Mouse (Mus musculus) liver, embryonic 16.5 days (tissue): Measurements from ENCODE around the gene Add3. TPM values are rescaled to one million over a fixed set of nuclear protein-coding genes. Genes with fewer than 3 reads are reported as not detected.
A peak's percentile ranks its signal among the peaks of the same experiment; 100 is the strongest.

ENCODE experiments used
- ATAC-seq: fragments of 200-750 bp; cut with Nextera tagmentation; 2 replicates; pipeline ENCODE4 v1.8.0; 2017; ENCODE audit warnings: low read depth, mild to moderate bottlenecking, moderate number of reproducible peaks, moderate library complexity
- H3K27ac ChIP-seq: fragments of 300-500 bp; sonication (generic); 2 replicates; pipeline ENCODE4 v1.5.1; 2014; ENCODE audit warnings: mild to moderate bottlenecking, low read length
- H3K27me3 ChIP-seq: fragments of 300-500 bp; sonication (generic); 2 replicates; pipeline ENCODE4 v1.6.1; 2014; ENCODE audit warnings: low read depth, low read length, mixed read lengths; ENCODE audit not compliant: control insufficient read depth, insufficient read depth
- H3K36me3 ChIP-seq: fragments of 300-500 bp; sonication (generic); 2 replicates; pipeline ENCODE4 v1.6.1; 2014; ENCODE audit warnings: mild to moderate bottlenecking; ENCODE audit not compliant: control insufficient read depth, insufficient read depth
- H3K4me1 ChIP-seq: fragments of 300-500 bp; sonication (generic); 2 replicates; pipeline ENCODE4 v1.6.1; 2014; ENCODE audit warnings: low read depth, low read length, mixed read lengths; ENCODE audit not compliant: control insufficient read depth
- H3K4me2 ChIP-seq: fragments of 300-500 bp; sonication (generic); 2 replicates; pipeline ENCODE4 v1.6.1; 2014; ENCODE audit warnings: low read depth, low read length, mixed read lengths
- H3K4me3 ChIP-seq: fragments of 300-500 bp; sonication (generic); 2 replicates; pipeline ENCODE4 v1.5.1; 2014; ENCODE audit warnings: low read depth, mild to moderate bottlenecking, low read length
- H3K9ac ChIP-seq: fragments of 300-500 bp; sonication (generic); 2 replicates; pipeline ENCODE4 v1.6.1; 2014; ENCODE audit warnings: low read depth, low read length
- H3K9me3 ChIP-seq: fragments of 300-500 bp; sonication (generic); replicated peaks from 2 replicates; pipeline ENCODE4 v1.6.1; 2016; ENCODE audit warnings: low read length; ENCODE audit not compliant: control insufficient read depth
- WGBS: fragments of 180-500 bp; shearing (Covaris S2); extraction: QIAGEN DNeasy Blood & Tissue Kit; methylation state at CpG from one replicate; pipeline ENCODE4 v1.1.7; 2014; ENCODE audit not compliant: insufficient replicate concordance; 5-methylcytosine and 5-hydroxymethylcytosine counted together
- polyA plus RNA-seq: library from polyadenylated mRNA; unstranded; fragments of >200 nt; fragmentation: Nextera tagmentation; extraction: Ambion mirVana; gene quantifications from 2 replicates; pipeline ENCODE4 v1.2.1, GENCODE M21; 2015

The Add3 gene
- polyA plus RNA-seq, 1 experiment from 2014 or later = 28.4 TPM

DNA sequence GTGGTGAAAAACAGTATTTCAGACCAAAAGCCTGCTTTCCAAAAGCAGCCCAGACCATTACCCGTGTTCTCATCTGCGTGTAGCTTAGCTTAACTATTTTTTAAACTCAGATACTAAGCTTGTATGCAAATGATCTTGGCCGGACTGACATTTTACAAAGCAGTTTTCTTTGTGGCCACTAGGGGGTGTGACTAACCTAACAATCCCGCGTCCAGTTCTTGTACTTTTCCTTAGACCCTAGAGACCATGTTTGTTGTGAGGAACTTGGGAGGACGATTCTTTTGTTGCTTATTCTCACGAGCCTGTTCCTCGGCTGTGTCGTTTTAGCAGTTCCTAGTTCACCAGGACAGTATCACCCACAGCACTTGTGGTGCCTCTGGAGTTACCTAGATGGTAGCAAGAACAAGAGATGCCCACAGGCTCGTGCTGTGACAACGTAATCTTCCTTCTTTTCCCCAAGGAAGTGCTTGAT, 107.8 kb downstream of the Add3 start:
- 0 out of 2 replicates have a peak overlapping the region, but pooled peaks have one; percentile 35 for H3K9ac ChIP-seq

DNA sequence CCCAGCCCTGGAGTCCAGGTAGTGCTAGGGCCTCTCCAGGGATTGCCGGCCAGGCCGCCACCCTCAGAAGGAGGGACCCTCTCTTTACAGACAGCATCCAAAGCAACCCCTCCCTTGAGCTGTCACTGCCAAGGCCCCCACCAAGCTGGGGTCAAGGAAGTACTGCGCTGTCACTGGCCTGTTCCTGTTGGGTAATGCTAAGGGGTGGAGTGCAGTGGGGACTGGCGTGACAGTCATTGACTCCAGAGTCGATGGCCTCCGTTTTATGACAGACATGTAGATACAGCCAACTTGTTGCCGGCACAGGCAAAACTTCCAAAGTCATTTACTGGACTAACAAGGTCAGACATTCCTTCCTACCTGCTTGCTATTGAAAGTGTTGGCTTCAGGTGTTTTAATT, 110.8 kb downstream of the Add3 start:
- WGBS = 59% methylated on average over 7 of the region's 7 CpGs
- H3K27me3 ChIP-seq = no peaks in the 10 kb centered on the region
- no peaks in the 10 kb centered on the region for H3K36me3 ChIP-seq
- no peak overlapping the region for H3K9ac ChIP-seq
- H3K4me2 ChIP-seq = no peak overlapping the region
- no peak overlapping the region for H3K4me3 ChIP-seq
- H3K4me1 ChIP-seq = peaks cover 39% of the 10 kb centered on the region
- peak; percentile 38; the same call in 1 of the 2 replicates for ATAC-seq
- no peaks in the 10 kb centered on the region for H3K9me3 ChIP-seq
- peak overlapping the region; percentile 45 for H3K27ac ChIP-seq

More for the DNA sequence above, 107.8 kb downstream of the Add3 start:
- Histone ChIP-seq H3K36me3 (peaks cover 10% of the 10 kb centered on the region), H3K9me3 (no peaks in the 10 kb centered on the region), H3K4me2 (peak overlapping the region; percentile 41), H3K27me3 (no peaks in the 10 kb centered on the region), H3K4me1 (peaks cover 30% of the 10 kb centered on the region), H3K27ac (peak overlapping the region; percentile 33; the same call in 1 of the 2 replicates), H3K4me3 (no peak overlapping the region)
- WGBS = 17% methylated on average over 11 of the region's 11 CpGs
- peak; percentile 39 for ATAC-seq

DNA sequence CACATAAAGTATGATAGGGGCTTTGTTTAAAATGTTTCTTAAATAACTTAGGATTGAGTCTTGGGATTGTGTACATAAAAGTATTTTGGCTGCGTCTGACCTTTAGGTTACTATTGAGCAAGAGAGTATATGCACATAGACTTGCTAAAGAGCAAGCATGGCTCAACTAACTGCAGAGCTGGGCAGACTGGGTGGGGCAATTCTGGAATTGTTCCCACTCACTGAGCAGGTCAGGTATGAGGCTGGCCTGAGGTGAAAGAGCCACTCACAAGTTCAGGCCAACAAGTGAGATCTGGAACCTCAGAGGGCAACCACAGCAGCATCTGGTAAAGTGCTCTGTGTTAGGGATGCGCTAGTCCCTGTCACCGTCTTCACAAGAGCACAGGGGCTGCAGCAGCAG, 111.4 kb downstream of the Add3 start:
- Histone ChIP-seq H3K9ac (no peak overlapping the region), H3K9me3 (no peaks in the 10 kb centered on the region), H3K4me3 (no peak overlapping the region), H3K27me3 (no peaks in the 10 kb centered on the region), H3K4me1 (peaks cover 46% of the 10 kb centered on the region), H3K4me2 (no peak overlapping the region), H3K27ac (peak overlapping the region; percentile 62), H3K36me3 (no peaks in the 10 kb centered on the region)
- WGBS = 74% methylated on average over 3 of the region's 3 CpGs
- peak; percentile 43 for ATAC-seq

DNA sequence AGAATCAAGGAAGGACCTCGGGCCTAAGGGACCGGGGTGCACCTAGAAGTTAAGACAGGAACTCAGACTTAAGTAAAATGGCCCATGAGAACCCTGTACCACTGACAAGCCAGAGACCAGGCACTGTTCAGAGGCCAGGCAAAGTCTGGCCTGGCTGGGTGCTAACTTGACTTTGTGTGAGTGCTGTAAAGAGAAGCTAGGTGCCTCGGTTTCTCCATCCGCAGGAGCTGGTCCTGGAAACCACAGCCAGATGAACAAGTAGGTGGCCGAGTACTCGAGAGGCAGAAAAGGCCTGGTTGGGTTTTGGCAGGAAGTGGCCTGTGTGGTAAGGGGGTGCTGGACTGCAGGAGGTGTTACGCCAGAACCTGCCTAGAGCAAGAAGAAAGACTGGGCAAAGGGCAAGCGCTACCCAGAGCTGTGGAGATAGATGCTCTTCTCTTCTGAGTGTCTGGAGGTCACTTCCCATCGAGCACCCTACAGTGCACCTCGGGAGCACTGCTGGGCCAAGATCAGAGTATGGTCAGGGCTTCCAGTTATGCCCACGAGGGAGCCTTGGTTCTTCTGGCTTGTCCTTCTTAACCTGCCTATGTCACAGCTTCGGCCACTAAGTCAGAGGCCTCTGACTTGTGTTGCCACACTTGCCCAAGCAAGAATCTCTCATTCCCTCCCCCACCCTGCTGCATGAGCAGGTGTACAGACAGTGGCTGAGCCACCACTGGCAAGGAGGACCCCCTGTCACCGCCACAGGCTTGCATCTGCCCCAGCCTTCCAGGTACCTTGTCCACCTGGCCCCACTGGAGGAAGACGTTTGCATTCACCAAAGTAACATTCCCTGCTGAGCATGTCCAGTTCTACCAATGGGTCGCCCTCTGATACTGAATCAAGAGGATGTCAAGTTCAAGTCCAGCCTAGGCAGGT, 112.1 kb downstream of the Add3 start:
- Histone ChIP-seq H3K27me3 (no peaks in the 10 kb centered on the region), H3K27ac (peak overlapping the region; percentile 62), H3K4me1 (peaks cover 46% of the 10 kb centered on the region), H3K4me2 (no peak overlapping the region), H3K9me3 (no peaks in the 10 kb centered on the region), H3K36me3 (no peaks in the 10 kb centered on the region), H3K9ac (no peak overlapping the region), H3K4me3 (no peak overlapping the region)
- ATAC-seq = no peak
- 61% methylated on average over 15 of the region's 15 CpGs for WGBS

DNA sequence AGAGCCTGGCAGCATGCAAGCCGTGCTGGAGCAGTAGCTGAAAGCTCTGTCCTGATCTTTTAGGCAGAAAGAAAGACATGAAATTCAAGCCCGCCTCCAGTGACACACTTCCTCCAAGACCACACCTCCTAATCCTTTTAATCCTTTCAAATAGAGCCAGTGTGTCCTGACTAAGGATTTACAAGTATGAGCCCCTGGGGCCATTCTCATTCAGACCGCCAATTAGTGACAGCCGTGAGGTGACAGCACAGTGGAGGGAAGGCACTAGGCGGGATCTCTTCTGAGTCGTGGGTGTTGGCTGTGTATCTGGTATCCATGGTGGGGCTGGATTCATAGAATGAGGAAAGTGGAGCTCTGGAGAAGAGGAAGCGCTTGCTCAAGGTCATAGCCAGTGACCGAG, 116.1 kb downstream of the Add3 start:
- Histone ChIP-seq H3K4me1 (peaks cover 63% of the 10 kb centered on the region), H3K4me3 (no peak overlapping the region), H3K27ac (peak overlapping the region; percentile 99), H3K4me2 (peak overlapping the region; percentile 82), H3K36me3 (no peaks in the 10 kb centered on the region), H3K9me3 (no peaks in the 10 kb centered on the region), H3K27me3 (no peaks in the 10 kb centered on the region), H3K9ac (peak overlapping the region; percentile 53)
- WGBS = 80% methylated on average over 8 of the region's 8 CpGs
- no peak for ATAC-seq

DNA sequence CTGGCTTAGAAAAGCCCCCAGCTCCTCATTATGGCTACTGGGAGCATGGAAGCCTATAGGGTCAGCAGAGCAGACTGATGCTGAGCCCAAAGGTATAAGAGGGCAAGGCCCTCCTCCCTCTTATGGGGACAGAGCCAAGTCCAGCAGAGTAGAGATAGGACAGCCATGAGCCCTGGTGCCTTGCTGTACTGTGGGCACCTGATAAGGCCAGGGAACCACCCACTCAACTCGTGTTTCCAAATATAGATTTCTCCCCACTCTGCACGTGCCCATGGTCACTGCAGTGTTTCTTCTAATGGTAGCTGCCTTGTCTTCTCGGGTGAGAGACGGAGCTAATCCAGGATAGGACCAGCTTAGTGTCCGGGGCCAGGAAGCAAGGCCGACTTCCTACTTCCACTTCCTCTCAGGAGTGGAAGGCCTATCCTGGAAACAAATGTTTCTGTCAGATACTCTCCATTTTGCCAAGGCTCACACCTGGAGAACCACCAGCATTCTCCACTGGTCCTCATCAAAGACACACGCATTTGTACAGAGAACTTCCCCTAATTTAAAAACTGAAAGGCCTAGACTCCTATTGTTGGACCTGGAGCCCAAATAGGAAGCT, 116.8 kb downstream of the Add3 start:
- H3K4me3 ChIP-seq = peak overlapping the region; percentile 47
- peak overlapping the region; percentile 60 for H3K9ac ChIP-seq
- WGBS = 17% methylated on average over 7 of the region's 7 CpGs
- H3K27me3 ChIP-seq = no peaks in the 10 kb centered on the region; the same call in 1 of the 2 replicates
- ATAC-seq = peak; percentile 88
- H3K36me3 ChIP-seq = no peaks in the 10 kb centered on the region
- peaks cover 57% of the 10 kb centered on the region for H3K4me1 ChIP-seq
- H3K27ac ChIP-seq = peak overlapping the region; percentile 99
- peak overlapping the region; percentile 82 for H3K4me2 ChIP-seq
- H3K9me3 ChIP-seq = no peaks in the 10 kb centered on the region

DNA sequence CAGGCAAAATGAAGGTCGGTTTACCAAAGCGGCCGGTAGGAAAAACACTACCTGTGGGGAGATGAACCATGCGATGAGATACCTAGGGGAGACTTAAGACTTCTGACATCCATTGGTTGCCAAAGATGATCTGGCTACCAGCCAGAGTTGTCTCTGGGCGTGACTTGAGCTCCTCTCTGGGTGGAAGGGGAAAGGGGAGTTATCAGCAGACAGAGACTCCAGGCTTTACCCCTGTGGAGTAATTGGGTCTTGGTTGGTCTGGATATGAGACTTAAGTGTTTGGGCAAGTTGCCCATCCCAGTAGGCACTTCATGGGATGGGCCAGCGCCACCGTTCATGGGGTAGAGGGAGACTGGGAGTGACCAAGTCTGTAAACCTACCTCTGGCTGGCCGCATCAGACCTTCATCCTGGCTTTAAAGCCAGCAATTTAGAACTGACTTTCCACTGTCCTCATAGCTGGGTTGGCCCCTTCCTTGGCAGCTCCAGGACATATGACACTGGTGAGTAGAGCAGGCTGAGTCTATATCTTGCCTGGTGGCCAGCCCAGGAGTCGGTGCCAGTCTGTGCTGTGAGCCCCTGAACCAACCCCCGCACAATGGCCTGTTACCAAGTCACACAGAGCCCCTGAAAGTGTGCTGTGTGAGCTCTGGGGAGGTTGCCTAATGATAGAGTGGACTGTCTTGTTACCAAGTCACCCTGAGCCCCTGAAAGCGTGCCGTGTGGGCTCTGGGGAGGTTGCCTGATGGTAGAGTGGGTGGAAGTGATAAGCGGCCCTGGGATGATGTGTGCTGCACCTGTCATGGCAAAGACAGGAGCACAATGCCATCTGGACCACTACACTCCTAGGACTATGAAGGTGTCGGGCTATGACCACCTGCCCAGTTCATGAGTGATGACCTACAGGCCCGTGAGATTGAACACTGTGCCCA, 117.7 kb downstream of the Add3 start:
- Histone ChIP-seq H3K4me2 (peak overlapping the region; percentile 82), H3K27me3 (peaks cover 2% of the 10 kb centered on the region; the same call in 1 of the 2 replicates), H3K4me1 (peaks cover 52% of the 10 kb centered on the region)

DNA sequence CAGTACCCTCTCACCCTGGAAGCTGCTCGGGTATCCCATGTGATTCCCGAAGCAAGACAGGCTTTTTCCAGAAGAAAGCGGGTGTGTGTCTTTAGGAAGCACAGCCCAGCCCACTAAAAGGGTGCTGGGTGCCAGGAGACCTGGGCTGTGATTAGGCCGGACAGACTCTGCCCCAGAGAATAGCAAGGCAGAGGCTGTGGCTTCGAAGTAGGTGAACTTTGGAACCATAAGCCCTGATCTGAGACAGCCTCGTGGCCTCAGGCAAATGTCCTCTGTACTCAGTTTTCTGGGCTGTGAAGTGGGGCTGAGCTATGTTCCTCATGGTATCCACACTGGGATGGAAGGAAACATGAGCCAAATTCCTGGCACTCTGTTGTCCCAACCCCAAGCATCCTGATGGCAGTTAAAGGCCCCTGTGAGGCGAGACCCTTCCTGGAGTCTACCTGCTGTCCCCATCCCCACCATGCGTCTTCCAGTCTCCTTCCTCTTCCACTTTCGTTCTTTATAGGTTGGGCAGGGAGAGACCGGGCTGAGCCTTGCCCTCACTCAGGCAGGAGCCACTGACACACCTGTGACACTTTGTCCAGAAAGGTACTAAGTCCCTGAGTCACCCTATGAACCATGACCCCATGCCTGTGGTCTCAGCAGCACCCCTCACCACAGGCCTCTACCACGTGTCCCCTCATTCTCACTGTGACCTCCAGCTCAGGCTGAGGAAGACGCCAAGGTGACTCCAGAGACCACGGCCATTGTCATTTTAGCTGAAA, 118.7 kb downstream of the Add3 start:
- H3K9me3 ChIP-seq = no peaks in the 10 kb centered on the region
- peak overlapping the region; percentile 82 for H3K4me2 ChIP-seq
- H3K36me3 ChIP-seq = no peaks in the 10 kb centered on the region
- H3K4me3 ChIP-seq = peak overlapping the region; percentile 47
- 65% methylated on average over 13 of the region's 13 CpGs for WGBS
- H3K27me3 ChIP-seq = peaks cover 6% of the 10 kb centered on the region
- peaks cover 52% of the 10 kb centered on the region for H3K4me1 ChIP-seq
- no peak for ATAC-seq
- peak overlapping the region; percentile 74 for H3K9ac ChIP-seq
- H3K27ac ChIP-seq = peak overlapping the region; percentile 99

More for the DNA sequence above, 117.7 kb downstream of the Add3 start:
- peak overlapping the region; percentile 47 for H3K4me3 ChIP-seq
- no peaks in the 10 kb centered on the region for H3K36me3 ChIP-seq
- 44% methylated on average over 15 of the region's 15 CpGs for WGBS
- peak overlapping the region; percentile 99 for H3K27ac ChIP-seq
- H3K9ac ChIP-seq = peak overlapping the region; percentile 74
- H3K9me3 ChIP-seq = no peaks in the 10 kb centered on the region
- ATAC-seq = peak; percentile 79
